Mouse (Mus musculus) heart, adult 2 months (tissue): ENCODE data around the gene Pdx1. TPM values are rescaled to one million over a fixed set of nuclear protein-coding genes. Genes with fewer than 3 reads are reported as not detected.
A peak's percentile ranks its signal among the peaks of the same experiment; 100 is the strongest.

Experiments
- DNase-seq, 2 experiments: peaks; one replicate each; pipeline ENCODE4 v3.0.0; 2021
- H3K27ac ChIP-seq: fragments of 200-600 bp; 2 replicates; pipeline ENCODE4 v1.8.1; 2022
- H3K27me3 ChIP-seq: fragments of 200-500 bp; 2 replicates; pipeline ENCODE4 v1.6.1; 2012; ENCODE audit warnings: mild to moderate bottlenecking, low read length, inconsistent platforms, mixed read lengths; ENCODE audit not compliant: control insufficient read depth, insufficient read depth
- H3K36me3 ChIP-seq: fragments of 200-500 bp; 2 replicates; pipeline ENCODE4 v1.6.1; 2012; ENCODE audit warnings: low read length, inconsistent platforms; ENCODE audit not compliant: control insufficient read depth, insufficient read depth
- H3K4me1 ChIP-seq: fragments of 200-500 bp; 2 replicates; pipeline ENCODE4 v1.6.1; 2011; ENCODE audit warnings: low read length; ENCODE audit not compliant: control insufficient read depth, insufficient read depth
- H3K4me3 ChIP-seq: fragments of 200-600 bp; 2 replicates; pipeline ENCODE4 v1.8.1; 2022
- H3K79me2 ChIP-seq: fragments of 200-500 bp; replicated peaks from 2 replicates; pipeline ENCODE4 v1.6.1; 2012; ENCODE audit warnings: mild to moderate bottlenecking, inconsistent platforms, low read length, moderate library complexity, mixed read lengths; ENCODE audit not compliant: control insufficient read depth, insufficient read depth
- H3K9ac ChIP-seq: fragments of 200-500 bp; 2 replicates; pipeline ENCODE4 v1.6.1; 2012; ENCODE audit warnings: low read depth, mild to moderate bottlenecking, control low read depth, inconsistent platforms, low read length, mixed read lengths
- CTCF ChIP-seq: fragments of 200-600 bp; IDR thresholded peaks from 2 replicates; pipeline ENCODE4 v1.8.1; 2022; ENCODE audit warnings: antibody characterized with exemption, mild to moderate bottlenecking, moderate library complexity
- EP300 ChIP-seq: fragments of 200-500 bp; IDR thresholded peaks from 2 replicates; pipeline ENCODE4 v1.6.1; 2011; ENCODE audit warnings: low read depth, low read length, control low read depth; ENCODE audit not compliant: insufficient read depth
- POLR2A ChIP-seq: fragments of 200-500 bp; IDR thresholded peaks from 2 replicates; pipeline ENCODE4 v1.6.1; 2011; ENCODE audit warnings: mild to moderate bottlenecking, low read depth, low read length, control low read depth; ENCODE audit not compliant: insufficient read depth
- WGBS: fragments of 180-500 bp; shearing (Covaris S2); methylation state at CpG from one replicate; pipeline ENCODE4 v1.1.7; 2018; 5-methylcytosine and 5-hydroxymethylcytosine counted together
- intact Hi-C: fragments of 180-260 bp; cut with DNase I; formaldehyde crosslinking; loops from one replicate; pipeline ENCODE4 v1.15.1; 2025
- long read RNA-seq: library from polyadenylated mRNA; stranded (forward); transcript quantifications from one replicate; pipeline ENCODE4 v2.0.0, GENCODE M21; 2021
- polyA plus RNA-seq: library from polyadenylated mRNA; depleted of rRNA; stranded (reverse); fragments of >200 nt; gene quantifications from 2 replicates; pipeline ENCODE4 v1.2.3, GENCODE M21; 2012; rRNA removed
- total RNA-seq, 2 experiments: library from RNA; stranded (reverse); gene quantifications; 2 replicates each; pipeline ENCODE4 v1.2.3; 2021

The Pdx1 gene
- not detected for total RNA-seq
- not detected in 2 replicates for polyA plus RNA-seq
- long read RNA-seq = 0 reads

- no peaks in the 10 kb centered on the region for H3K4me1 ChIP-seq
- H3K36me3 ChIP-seq = no peaks in the 10 kb centered on the region
- no peak for DNase-seq
- intact Hi-C loops = no loop called here
- 1% methylated on average over 44 of the region's 44 CpGs for WGBS
- H3K4me3 ChIP-seq = no peak within 1 kb of the TSS
- no peak within 1 kb of the TSS for H3K27ac ChIP-seq
- peaks cover 28% of the 10 kb centered on the region for H3K27me3 ChIP-seq
- no peaks in the 10 kb centered on the region for H3K79me2 ChIP-seq
- H3K9ac ChIP-seq = no peak within 1 kb of the TSS
- TF ChIP-seq POLR2A = no peak
- TF ChIP-seq CTCF = no peak
- no peak for TF ChIP-seq EP300
Observed at GRCm38 (mm10) chr5:147269926-147270672, at the start of gene Pdx1. Pdx1 (plus strand) TSS chr5:147269959.

- 15% methylated on average over 25 of the region's 25 CpGs for WGBS
- TF ChIP-seq POLR2A = no peak
- peak; percentile 77; the same call in 1 of the 2 replicates for TF ChIP-seq EP300
- peak; percentile 93 for TF ChIP-seq CTCF
- intact Hi-C loops = loop anchor here (1.0 to 10.0 kb wide), 5 partner anchors 244 to 553 kb away; no protein-coding TSS in a partner anchor
Observed at GRCm38 (mm10) chr5:147227354-147228112, 42.2 kb upstream of the Pdx1 start.

GRCm38 (mm10) chr5:147235406-147236309 is 34.1 kb upstream of the Pdx1 start:
- no peak for TF ChIP-seq POLR2A
- Histone ChIP-seq H3K27ac (no peak overlapping the region), H3K36me3 (no peaks in the 10 kb centered on the region), H3K4me1 (no peaks in the 10 kb centered on the region), H3K79me2 (no peaks in the 10 kb centered on the region), H3K27me3 (peaks cover 1% of the 10 kb centered on the region; the same call in 1 of the 2 replicates), H3K4me3 (no peak overlapping the region), H3K9ac (no peak overlapping the region)
- no peak for DNase-seq
- 66% methylated on average over 21 of the region's 21 CpGs for WGBS
- intact Hi-C loops = no loop called here

More at GRCm38 (mm10) chr5:147227354-147228112, 42.2 kb upstream of the Pdx1 start:
- H3K36me3 ChIP-seq = no peaks in the 10 kb centered on the region
- H3K4me3 ChIP-seq = no peak overlapping the region
- H3K4me1 ChIP-seq = no peaks in the 10 kb centered on the region
- H3K9ac ChIP-seq = no peak overlapping the region
- DNase-seq = peak; percentile 75 to 89
- H3K79me2 ChIP-seq = no peaks in the 10 kb centered on the region
- no peak overlapping the region for H3K27ac ChIP-seq
- H3K27me3 ChIP-seq = peaks cover 3% of the 10 kb centered on the region; the same call in 1 of the 2 replicates

GRCm38 (mm10) chr5:147243908-147244307 is 25.9 kb upstream of the Pdx1 start:
- Histone ChIP-seq H3K4me1 (no peaks in the 10 kb centered on the region), H3K79me2 (no peaks in the 10 kb centered on the region), H3K27ac (no peak overlapping the region), H3K36me3 (no peaks in the 10 kb centered on the region), H3K4me3 (no peak overlapping the region), H3K9ac (no peak overlapping the region), H3K27me3 (peaks cover 1% of the 10 kb centered on the region; the same call in 1 of the 2 replicates)
- intact Hi-C loops = no loop called here
- TF ChIP-seq POLR2A (no peak), EP300 (no peak), CTCF (no peak)
- 79% methylated on average over 7 of the region's 7 CpGs for WGBS
- no peak for DNase-seq

- Histone ChIP-seq H3K36me3 (no peaks in the 10 kb centered on the region), H3K79me2 (no peaks in the 10 kb centered on the region), H3K27ac (no peak overlapping the region), H3K27me3 (no peaks in the 10 kb centered on the region), H3K9ac (no peak overlapping the region), H3K4me1 (no peaks in the 10 kb centered on the region), H3K4me3 (no peak overlapping the region)
- intact Hi-C loops = no loop called here
- no peak for TF ChIP-seq CTCF
- 80% methylated on average over 1 of the region's 1 CpGs for WGBS
- DNase-seq = no peak
Observed at GRCm38 (mm10) chr5:147260189-147260588, 9.6 kb upstream of the Pdx1 start.
